Mouse (Mus musculus) macrophage (primary cell): ENCODE data around the gene Grip1. TPM values are rescaled to one million over a fixed set of nuclear protein-coding genes. Genes with fewer than 3 reads are reported as not detected.

Experiments used
- H3K27ac ChIP-seq: fragments of 350-480 bp; formaldehyde crosslinking; 2 replicates; pipeline ENCODE4 v1.9.0; 2021
- H3K36me3 ChIP-seq: fragments of 350-480 bp; formaldehyde crosslinking; 2 replicates; pipeline ENCODE4 v1.9.0; 2021; ENCODE audit errors: inconsistent target
- H3K4me3 ChIP-seq: fragments of 350-480 bp; formaldehyde crosslinking; 2 replicates; pipeline ENCODE4 v1.9.0; 2021; ENCODE audit errors: inconsistent target
- H3K79me2 ChIP-seq: fragments of 350-480 bp; formaldehyde crosslinking; 2 replicates; pipeline ENCODE4 v1.9.0; 2021; ENCODE audit errors: inconsistent target
- WGBS: methylation state at CpG from one replicate; pipeline ENCODE4 v1.1.7; 2026; ENCODE audit warnings: inconsistent platforms; ENCODE audit not compliant: missing documents; 5-methylcytosine and 5-hydroxymethylcytosine counted together
- polyA plus RNA-seq: library from polyadenylated mRNA; stranded (reverse); fragments of 250-400 nt; gene quantifications from 3 replicates; pipeline ENCODE4 v1.2.4, GENCODE M21; 2018; ENCODE audit warnings: inconsistent platforms

Grip1 gene
- polyA plus RNA-seq, 1 experiment from 2014 or later: not detected

DNA sequence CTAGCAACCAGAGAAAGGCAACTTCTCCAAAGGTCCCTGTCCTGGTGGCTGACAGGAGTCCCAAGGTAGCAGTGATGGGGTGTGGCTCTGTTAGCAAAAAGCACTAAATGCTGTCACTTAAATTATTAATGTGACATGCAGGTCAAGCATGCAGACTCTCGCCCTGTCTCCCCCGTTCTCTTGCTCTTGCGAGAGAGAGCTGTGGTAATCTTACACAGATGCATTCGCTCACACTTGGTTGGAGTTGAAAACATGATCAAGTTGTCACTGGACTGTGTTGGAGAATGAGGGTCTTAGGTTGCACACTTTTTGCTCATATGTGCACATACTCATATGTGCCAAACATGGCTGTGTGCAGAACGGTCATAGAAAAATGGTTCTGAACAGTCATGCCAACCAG lies 176.8 kb downstream of the Grip1 start:
- H3K27ac ChIP-seq: no peak overlapping the region
- H3K4me3 ChIP-seq: no peak overlapping the region
- H3K79me2 ChIP-seq: no peaks in the 10 kb centered on the region
- no peaks in the 10 kb centered on the region for H3K36me3 ChIP-seq
- 96% methylated on average over 5 of the region's 5 CpGs for WGBS

DNA sequence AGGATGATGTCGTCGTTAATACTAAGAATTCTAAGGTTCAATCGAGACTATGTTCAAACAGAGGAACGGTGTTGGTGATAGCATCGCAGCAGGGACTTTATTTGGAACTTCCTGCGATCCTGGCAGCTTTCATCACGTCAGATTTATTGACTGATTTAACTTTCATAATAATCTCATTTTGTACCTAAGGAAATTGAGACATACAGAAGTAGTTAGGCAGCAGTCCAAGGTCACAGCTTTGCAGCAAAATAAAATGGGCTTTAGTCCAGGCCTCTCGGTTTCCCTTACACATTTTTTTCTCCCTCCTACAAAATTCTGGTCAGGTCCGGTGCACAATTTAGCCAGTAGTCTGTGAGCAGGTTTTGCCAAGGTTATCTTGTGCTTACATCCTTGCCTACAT lies 178.3 kb downstream of the Grip1 start:
- Histone ChIP-seq H3K4me3 (no peak overlapping the region), H3K79me2 (no peaks in the 10 kb centered on the region), H3K36me3 (no peaks in the 10 kb centered on the region), H3K27ac (no peak overlapping the region)
- WGBS: 75% methylated on average over 9 of the region's 9 CpGs

DNA sequence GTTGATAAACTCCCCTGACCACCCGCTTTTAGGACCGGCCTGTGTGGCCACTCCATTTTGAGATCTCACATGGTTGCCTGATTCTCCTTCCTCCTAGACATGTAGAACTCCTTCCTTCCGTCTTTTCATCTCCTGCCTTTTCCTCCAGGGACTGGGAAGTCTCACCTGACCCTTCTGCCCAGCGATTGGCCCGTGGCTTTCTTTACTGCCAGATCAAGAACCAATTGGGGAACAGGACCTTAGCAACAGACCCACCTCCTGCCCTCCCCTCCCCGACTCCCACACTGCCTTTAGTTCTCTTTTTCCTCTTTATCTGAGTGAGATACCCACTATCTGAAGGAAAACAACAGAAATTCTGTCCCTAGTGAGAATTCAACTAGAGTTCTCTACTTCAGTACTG lies 180.9 kb downstream of the Grip1 start:
- no peak overlapping the region for H3K4me3 ChIP-seq
- no peaks in the 10 kb centered on the region for H3K36me3 ChIP-seq
- no peak overlapping the region for H3K27ac ChIP-seq
- H3K79me2 ChIP-seq: no peaks in the 10 kb centered on the region
- WGBS: 76% methylated on average over 6 of the region's 6 CpGs

- H3K36me3 ChIP-seq: no peaks in the 10 kb centered on the region
- no peaks in the 10 kb centered on the region for H3K79me2 ChIP-seq
- 80% methylated on average over 10 of the region's 10 CpGs for WGBS
- H3K4me3 ChIP-seq: no peak overlapping the region
- H3K27ac ChIP-seq: no peak overlapping the region
Measured at GRCm38 (mm10) chr10:119640534-119640933, 186.9 kb downstream of the Grip1 start.

DNA sequence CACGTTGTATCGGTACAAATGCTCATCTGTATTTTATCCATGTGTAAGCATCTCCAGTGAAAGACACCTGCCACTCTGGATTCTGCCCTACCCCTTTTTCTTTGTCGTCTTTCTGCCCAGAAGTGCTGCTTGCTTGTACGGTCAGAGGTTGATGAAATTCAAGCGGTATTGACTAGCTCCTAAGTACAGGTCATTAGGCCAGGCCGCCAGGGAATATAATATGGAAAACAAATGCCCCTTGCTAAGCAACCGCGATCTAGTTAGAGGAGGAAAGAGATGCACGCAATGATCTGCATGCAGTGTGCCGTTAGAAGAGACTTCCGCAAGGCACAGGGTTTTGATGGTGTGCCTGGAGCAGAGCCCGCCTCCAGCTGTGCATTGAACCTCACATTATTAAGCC lies 187.4 kb downstream of the Grip1 start:
- WGBS: 96% methylated on average over 12 of the region's 12 CpGs
- Histone ChIP-seq H3K36me3 (no peaks in the 10 kb centered on the region), H3K27ac (no peak overlapping the region), H3K4me3 (no peak overlapping the region), H3K79me2 (no peaks in the 10 kb centered on the region)

DNA sequence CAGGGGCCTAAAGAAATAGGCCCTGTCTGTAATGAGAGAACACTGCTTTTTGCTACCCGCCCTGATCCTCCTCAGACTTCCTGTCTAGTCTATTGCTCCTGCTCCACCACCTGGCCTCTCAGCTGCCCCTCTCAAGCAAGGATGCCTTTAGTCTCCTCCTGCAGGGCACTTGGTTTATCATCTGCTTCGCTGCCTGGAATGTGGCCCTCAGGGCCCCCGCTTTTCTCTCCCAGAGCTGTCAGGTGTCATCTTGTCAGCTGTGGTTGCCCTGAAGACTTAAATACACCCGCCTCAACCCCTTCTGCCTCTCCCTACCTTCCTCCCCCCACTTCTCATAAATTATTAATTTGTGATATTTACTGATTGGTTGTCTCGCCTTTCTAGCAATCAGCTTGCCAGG lies 190.7 kb downstream of the Grip1 start:
- no peaks in the 10 kb centered on the region for H3K79me2 ChIP-seq
- H3K27ac ChIP-seq: no peak overlapping the region
- no peaks in the 10 kb centered on the region for H3K36me3 ChIP-seq
- WGBS: 80% methylated on average over 4 of the region's 5 CpGs
- no peak overlapping the region for H3K4me3 ChIP-seq

DNA sequence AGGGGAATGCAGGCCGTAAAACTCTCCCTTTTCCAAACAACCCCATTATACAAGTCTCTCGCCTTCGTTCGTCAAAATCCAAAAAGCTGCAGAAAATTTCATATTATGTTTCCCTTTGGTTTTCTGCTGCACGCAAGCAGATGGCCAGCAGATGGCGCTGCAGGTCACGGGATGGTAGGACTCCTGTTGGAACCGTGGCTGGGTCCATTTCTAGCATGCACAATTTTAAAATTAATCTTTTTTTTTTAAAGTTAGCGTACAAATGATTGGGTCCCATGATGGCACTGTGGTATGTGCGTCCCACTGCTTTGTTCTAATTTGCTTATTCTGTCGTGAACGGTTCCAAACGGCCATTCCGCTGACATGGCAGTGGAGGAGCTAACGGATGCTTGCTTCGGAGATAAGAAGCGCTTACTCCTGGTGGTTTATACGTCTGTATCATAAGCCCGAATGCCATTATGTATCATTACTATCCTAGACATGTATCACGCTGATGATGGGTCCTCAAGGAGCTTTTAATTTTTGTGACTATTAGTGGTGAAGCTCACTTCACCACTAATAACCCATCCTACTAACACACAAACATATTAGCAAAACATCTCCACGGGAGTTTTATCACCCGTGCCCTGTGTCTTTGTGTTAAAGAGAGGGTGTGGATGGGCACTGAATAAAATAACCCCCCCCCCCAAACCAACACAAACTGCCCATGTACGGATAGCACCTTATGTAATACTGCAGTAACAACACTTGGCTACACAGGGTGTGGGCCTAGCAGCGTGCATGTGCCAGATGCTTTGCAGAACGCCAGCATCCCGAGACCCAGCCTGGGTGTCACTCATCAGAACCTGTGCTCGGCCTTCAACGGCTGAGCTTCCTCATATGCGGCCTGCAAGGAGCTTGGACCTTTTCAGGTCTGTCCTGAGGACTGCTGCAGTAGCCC lies 193.1 kb downstream of the Grip1 start:
- H3K4me3 ChIP-seq: no peak overlapping the region
- H3K27ac ChIP-seq: no peak overlapping the region
- no peaks in the 10 kb centered on the region for H3K36me3 ChIP-seq
- no peaks in the 10 kb centered on the region for H3K79me2 ChIP-seq
- 67% methylated on average over 27 of the region's 29 CpGs for WGBS

GRCm38 (mm10) chr10:119660677-119661353 lies 207.2 kb downstream of the Grip1 start:
- WGBS: 75% methylated on average over 7 of the region's 7 CpGs
- H3K4me3 ChIP-seq: no peak overlapping the region
- no peaks in the 10 kb centered on the region for H3K36me3 ChIP-seq
- no peak overlapping the region for H3K27ac ChIP-seq
- H3K79me2 ChIP-seq: no peaks in the 10 kb centered on the region

GRCm38 (mm10) chr10:119663586-119663985 lies 210.0 kb downstream of the Grip1 start:
- Histone ChIP-seq H3K27ac (no peak overlapping the region), H3K36me3 (no peaks in the 10 kb centered on the region), H3K79me2 (no peaks in the 10 kb centered on the region), H3K4me3 (no peak overlapping the region)
- 79% methylated on average over 9 of the region's 9 CpGs for WGBS

GRCm38 (mm10) chr10:119666386-119666785 lies 212.8 kb downstream of the Grip1 start:
- Histone ChIP-seq H3K36me3 (no peaks in the 10 kb centered on the region), H3K4me3 (no peak overlapping the region), H3K27ac (no peak overlapping the region), H3K79me2 (no peaks in the 10 kb centered on the region)
- 89% methylated on average over 11 of the region's 11 CpGs for WGBS

DNA sequence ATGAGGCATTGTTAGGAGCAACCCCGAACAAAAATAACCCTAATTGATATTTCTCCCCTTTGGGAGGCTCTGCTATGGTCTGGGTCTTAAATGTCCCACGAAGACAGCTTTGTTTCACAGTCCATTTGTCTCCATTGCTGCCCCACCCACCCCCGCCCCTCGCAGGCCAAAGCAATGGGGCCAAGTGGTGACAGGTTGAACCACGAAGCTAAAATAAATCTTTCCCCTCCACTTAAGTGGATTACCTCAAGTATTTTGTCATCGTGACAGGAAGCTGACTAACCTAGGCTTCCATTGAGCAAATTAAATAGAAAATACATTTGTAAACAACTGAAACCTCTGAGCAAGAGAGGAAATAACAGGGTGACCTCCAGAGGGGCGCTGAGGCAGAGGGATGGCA lies 216.8 kb downstream of the Grip1 start:
- WGBS: 43% methylated on average over 5 of the region's 7 CpGs
- Histone ChIP-seq H3K27ac (no peak overlapping the region), H3K79me2 (no peaks in the 10 kb centered on the region), H3K36me3 (no peaks in the 10 kb centered on the region), H3K4me3 (no peak overlapping the region)

DNA sequence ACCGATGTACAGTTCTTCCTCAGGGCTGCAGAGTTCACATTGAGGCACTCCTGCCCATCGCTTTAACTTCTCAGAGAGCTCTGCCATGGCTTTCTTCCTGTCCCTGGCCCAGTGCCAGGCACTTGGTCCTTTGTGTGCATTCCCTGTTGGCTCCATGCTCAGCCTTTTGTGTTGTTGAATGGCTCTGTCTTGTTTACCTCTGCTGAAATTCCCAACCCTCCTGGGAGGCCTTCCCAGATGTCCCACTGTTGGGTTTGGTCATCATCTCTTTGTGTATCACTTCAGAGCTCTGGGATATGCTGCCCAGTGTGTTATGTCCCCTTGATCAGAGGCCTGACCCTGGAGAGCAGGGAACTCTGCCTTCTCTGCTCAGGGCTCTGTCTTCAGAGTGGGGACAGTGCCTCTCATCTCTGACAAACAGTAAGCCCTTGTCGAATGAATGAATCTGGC lies 230.8 kb downstream of the Grip1 start:
- no peaks in the 10 kb centered on the region for H3K36me3 ChIP-seq
- H3K79me2 ChIP-seq: no peaks in the 10 kb centered on the region
- no peak overlapping the region for H3K4me3 ChIP-seq
- no peak overlapping the region for H3K27ac ChIP-seq
- 78% methylated on average over 3 of the region's 3 CpGs for WGBS

- H3K79me2 ChIP-seq: no peaks in the 10 kb centered on the region
- H3K36me3 ChIP-seq: no peaks in the 10 kb centered on the region
- H3K27ac ChIP-seq: no peak overlapping the region
- no peak overlapping the region for H3K4me3 ChIP-seq
- 7% methylated on average over 16 of the region's 16 CpGs for WGBS
Measured at GRCm38 (mm10) chr10:119691358-119692083, 237.9 kb downstream of the Grip1 start.

DNA sequence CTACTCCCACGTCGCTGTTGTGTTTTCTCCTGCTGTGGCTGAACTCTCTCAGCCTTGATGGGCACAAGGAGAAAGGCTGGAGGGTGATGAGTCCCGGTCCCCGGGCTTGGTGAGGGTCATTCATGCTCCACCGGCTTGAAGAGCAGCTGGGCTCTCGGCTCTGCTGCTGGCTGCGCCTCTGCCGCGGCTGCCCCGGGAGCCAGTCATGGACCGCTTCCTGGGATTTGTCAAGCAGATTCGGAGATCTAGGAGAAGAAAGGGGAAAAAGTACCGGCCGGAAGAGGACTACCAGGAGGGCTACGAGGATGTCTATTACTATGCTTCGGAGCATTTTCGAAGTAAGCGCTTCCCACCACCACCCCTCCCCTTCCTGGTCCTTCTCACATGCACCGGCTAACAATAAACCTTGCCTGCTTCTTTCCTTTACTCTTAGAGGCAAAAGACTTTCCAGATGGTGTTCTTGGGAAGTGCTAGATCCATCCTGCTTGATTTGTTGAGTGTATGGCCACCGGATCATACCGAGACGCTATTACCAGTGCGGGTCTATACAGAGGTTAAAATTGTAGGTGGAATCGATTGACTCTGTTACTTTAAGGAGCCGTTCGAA lies 238.8 kb downstream of the Grip1 start:
- Histone ChIP-seq H3K79me2 (no peaks in the 10 kb centered on the region), H3K4me3 (no peak overlapping the region), H3K27ac (no peak overlapping the region), H3K36me3 (no peaks in the 10 kb centered on the region)
- WGBS: 6% methylated on average over 26 of the region's 26 CpGs
